Mouse (Mus musculus) heart, postnatal 0 days (tissue): Measurements from ENCODE around the gene Cldn10.

Experiments
- CTCF ChIP-seq: IDR thresholded peaks from 2 replicates; pipeline ENCODE4 v1.5.1; 2016; ENCODE audit warnings: antibody characterized with exemption, control low read depth, low read depth
- EP300 ChIP-seq: IDR thresholded peaks from 2 replicates; pipeline ENCODE4 v1.6.1; 2016; ENCODE audit warnings: antibody characterized with exemption, low read depth

GRCm38 (mm10) chr14:118809686-118810085 lies 22.0 kb downstream of the Cldn10 start:
- TF ChIP-seq CTCF (no peak), EP300 (no peak)
